In genomic region chr7:109038121-109038735, GRCm38 (mm10) we compare ENCODE assay signal across 17 mouse cellular contexts. TPM values are rescaled to one million over a fixed set of nuclear protein-coding genes. Genes with fewer than 3 reads are reported as not detected.
DNase-seq lines count a peak whose midpoint lies in the region; ATAC-seq lines count a peak whose summit lies in the region.
"Had no signal": no experiment of that assay in that cellular context is flagged by ENCODE, and none has a peak within 500 bp of the region (broad histone marks: within the 10 kb centered on the region; RNA-seq: fewer than 3 reads in every experiment).

No protein-coding gene starts in this region.

- H3K9me3 ChIP-seq in forebrain, embryonic 15.5 days: no peaks in the 10 kb centered on the region
- H3K9me3 ChIP-seq in forebrain, embryonic 10.5 days: no peaks in the 10 kb centered on the region
- no peaks in the 10 kb centered on the region for H3K9me3 ChIP-seq in limb, embryonic 10.5 days (replicated peaks)
- H3K9me3 ChIP-seq: liver, embryonic 12.5 days; lung, embryonic 15.5 days had no signal

- H3K9ac ChIP-seq in forebrain, embryonic 15.5 days (replicated peaks): no peak overlapping the region
- H3K9ac ChIP-seq: liver, embryonic 12.5 days; lung, embryonic 15.5 days had no signal

- H3K4me1 ChIP-seq in forebrain, embryonic 15.5 days: peaks cover 16% of the 10 kb centered on the region
- no peaks in the 10 kb centered on the region for H3K4me1 ChIP-seq in forebrain, embryonic 10.5 days
- H3K4me1 ChIP-seq in limb, embryonic 10.5 days: no peaks in the 10 kb centered on the region
- H3K4me1 ChIP-seq: liver, embryonic 12.5 days; lung, embryonic 15.5 days had no signal

- no peak overlapping the region for H3K4me2 ChIP-seq in forebrain, embryonic 15.5 days (replicated peaks)
- H3K4me2 ChIP-seq: liver, embryonic 12.5 days; lung, embryonic 15.5 days; midbrain, embryonic 11.5 days had no signal

- H3K27ac ChIP-seq in forebrain, embryonic 15.5 days (replicated peaks): peak overlapping the region; percentile 82
- no peak overlapping the region for H3K27ac ChIP-seq in forebrain, embryonic 10.5 days
- H3K27ac ChIP-seq in limb, embryonic 10.5 days: no peak overlapping the region
- H3K27ac ChIP-seq: liver, embryonic 12.5 days; lung, embryonic 15.5 days; macrophage had no signal

- intact Hi-C loops in left cerebral cortex, postnatal 4 days (cut with DNase I): loop anchor here (10.0 kb wide), 1 partner anchor 387 kb away; no protein-coding TSS in a partner anchor
- intact Hi-C loops in left cerebral cortex, postnatal 14 days (cut with DNase I): loop anchor here (5.0 kb wide), 1 partner anchor 384 kb away; no protein-coding TSS in a partner anchor

- no peaks in the 10 kb centered on the region for H3K27me3 ChIP-seq in forebrain, embryonic 15.5 days
- H3K27me3 ChIP-seq in forebrain, embryonic 10.5 days (ENCODE audit: poor library complexity, severe bottlenecking): no peaks in the 10 kb centered on the region
- no peaks in the 10 kb centered on the region for H3K27me3 ChIP-seq in limb, embryonic 10.5 days (ENCODE audit: low read depth, poor library complexity, severe bottlenecking)
- H3K27me3 ChIP-seq: liver, embryonic 12.5 days; lung, embryonic 15.5 days had no signal

- 77% methylated on average over 8 of the region's 8 CpGs for WGBS in forebrain, embryonic 15.5 days
- WGBS in forebrain, embryonic 10.5 days: 89% methylated on average over 8 of the region's 8 CpGs
- WGBS in limb, embryonic 10.5 days: 85% methylated on average over 8 of the region's 8 CpGs

- ATAC-seq in forebrain, embryonic 15.5 days (replicated peaks): no peak
- ATAC-seq: liver, embryonic 12.5 days had no signal

- no peak overlapping the region for H3K4me3 ChIP-seq in forebrain, embryonic 15.5 days
- H3K4me3 ChIP-seq in forebrain, embryonic 10.5 days: no peak overlapping the region
- no peak overlapping the region for H3K4me3 ChIP-seq in limb, embryonic 10.5 days
- H3K4me3 ChIP-seq: liver, embryonic 12.5 days; lung, embryonic 15.5 days had no signal

- DNase-seq in forebrain, embryonic 10.5 days (ENCODE audit: extremely low spot score, low spot score): no peak
- peak; percentile 33 for DNase-seq in left cerebral cortex, postnatal 4 days
- no peak for DNase-seq in left cerebral cortex, postnatal 14 days (ENCODE audit: low spot score in 2 of 2)
- DNase-seq in cerebellum, adult 9-10 months: peak; percentile 86
- DNase-seq in limb, embryonic 10.5 days (ENCODE audit: low spot score): peak; percentile 11
- no peak for DNase-seq in heart, adult 18-20 months
- DNase-seq in right cerebral cortex, adult 18-20 months: no peak
- DNase-seq: adrenal gland, postnatal 14 days; gastrocnemius, postnatal 10 days; kidney, adult 11 months; kidney, postnatal 10 days; thymus, postnatal 4 days had no signal

- peaks cover 17% of the 10 kb centered on the region for H3K36me3 ChIP-seq in forebrain, embryonic 15.5 days
- H3K36me3 ChIP-seq in forebrain, embryonic 10.5 days (replicated peaks): peaks cover 20% of the 10 kb centered on the region
- no peaks in the 10 kb centered on the region for H3K36me3 ChIP-seq in limb, embryonic 10.5 days
- H3K36me3 ChIP-seq: liver, embryonic 12.5 days; lung, embryonic 15.5 days had no signal

RNA-seq across cellular contexts. Expression of gene Ric3, which starts 44.9 kb away (rescaled TPM):
- 28.2 and 30.4 TPM in 2 replicates for polyA plus RNA-seq in forebrain, embryonic 15.5 days (2015; fragmentation: Nextera tagmentation; extraction: Ambion mirVana)
- polyA plus RNA-seq in forebrain, embryonic 10.5 days (2016; fragmentation: Nextera tagmentation; extraction: Ambion mirVana): 17.3 and 18.7 TPM in 2 replicates
- 10 to 100 TPM; 37.8 to 39.4 TPM for total RNA-seq in left cerebral cortex, postnatal 4 days (2021)
- 10 to 100 TPM; 49.3 to 53.5 TPM for total RNA-seq in left cerebral cortex, postnatal 14 days (2021)
- 4.6 and 5.8 TPM in 2 replicates for polyA plus RNA-seq in limb, embryonic 10.5 days (2016; fragmentation: Nextera tagmentation; extraction: Ambion mirVana)
- total RNA-seq in heart, adult 18-20 months (2021): 1 to 10 TPM; 2.6 to 3.4 TPM

Comparison
In these comparisons a context has a peak if more than half of its experiments do, and no peak if none do; other contexts are left out.
1. DNase-seq: peak in left cerebral cortex, postnatal 4 days (single experiment), cerebellum, adult 9-10 months (single experiment) and limb, embryonic 10.5 days (single experiment); none in forebrain, embryonic 10.5 days (single experiment), left cerebral cortex, postnatal 14 days (0 of 2), heart, adult 18-20 months (0 of 2) and right cerebral cortex, adult 18-20 months (single experiment).
2. RNA of gene Ric3, which starts 44.9 kb away (total RNA-seq): 49.3 to 53.5 TPM in left cerebral cortex, postnatal 14 days and 37.8 to 39.4 TPM in left cerebral cortex, postnatal 4 days; 2.6 to 3.4 TPM in heart, adult 18-20 months; every median in the first group is over 4 times any median in the second.